Mouse (Mus musculus) retina, postnatal 1 day (tissue): ENCODE measurements at regions not wholly inside any gene's neighbourhood (a gene's known extent, or its start where the extent isn't known, plus 50 kb on each side); places are given as distances from the start of the nearest gene placed in this dataset.

ENCODE experiments used
- DNase-seq: peaks from one replicate; pipeline ENCODE4 v3.0.0-alpha.2; 2012

GRCm38 (mm10) chr2:128339061-128339642 lies 213.3 kb downstream of the Bcl2l11 start:
- no peak for DNase-seq

GRCm38 (mm10) chr2:128339643-128340487 lies 214.0 kb downstream of the Bcl2l11 start:
- no peak for DNase-seq

GRCm38 (mm10) chr2:128340631-128341240 lies 214.9 kb downstream of the Bcl2l11 start:
- no peak for DNase-seq

GRCm38 (mm10) chr2:128342212-128342611 lies 216.4 kb downstream of the Bcl2l11 start:
- DNase-seq, result no peak

GRCm38 (mm10) chr2:128345557-128345956 lies 219.7 kb downstream of the Bcl2l11 start:
- DNase-seq, result no peak

- no peak for DNase-seq
These were observed 222.7 kb downstream of the Bcl2l11 start for GRCm38 (mm10) chr2:128348556-128348955.

GRCm38 (mm10) chr2:128351405-128351804 lies 225.6 kb downstream of the Bcl2l11 start:
- no peak for DNase-seq

GRCm38 (mm10) chr2:128352533-128352932 lies 226.7 kb downstream of the Bcl2l11 start:
- DNase-seq, result no peak

GRCm38 (mm10) chr2:128353457-128353856 lies 227.6 kb downstream of the Bcl2l11 start:
- DNase-seq, result no peak

GRCm38 (mm10) chr2:128356326-128356725 lies 230.5 kb downstream of the Bcl2l11 start:
- DNase-seq, result no peak

- DNase-seq, result no peak
These were observed 231.9 kb upstream of the Spdye4c start for GRCm38 (mm10) chr2:128359106-128359505.

- DNase-seq, result no peak
These were observed 230.5 kb upstream of the Spdye4c start for GRCm38 (mm10) chr2:128360517-128360916.

- no peak for DNase-seq
These were observed 229.6 kb upstream of the Spdye4c start for GRCm38 (mm10) chr2:128361436-128361835.

GRCm38 (mm10) chr2:128364161-128364560 lies 226.8 kb upstream of the Spdye4c start:
- no peak for DNase-seq

GRCm38 (mm10) chr2:128365004-128365403 lies 226.0 kb upstream of the Spdye4c start:
- DNase-seq, result no peak

- DNase-seq, result no peak
These were observed 225.2 kb upstream of the Spdye4c start for GRCm38 (mm10) chr2:128365775-128366174.

GRCm38 (mm10) chr2:128367266-128368150 lies 223.5 kb upstream of the Spdye4c start:
- no peak for DNase-seq

- DNase-seq, result no peak
These were observed 222.3 kb upstream of the Spdye4c start for GRCm38 (mm10) chr2:128368534-128369273.

- DNase-seq, result no peak
These were observed 220.2 kb upstream of the Spdye4c start for GRCm38 (mm10) chr2:128370821-128371220.

- DNase-seq, result no peak
These were observed 218.8 kb upstream of the Spdye4c start for GRCm38 (mm10) chr2:128372204-128372603.

GRCm38 (mm10) chr2:128373363-128374252 lies 217.4 kb upstream of the Spdye4c start:
- DNase-seq, result peak; percentile 61
